Mouse (Mus musculus) CD4-positive, CD25-positive, alpha-beta regulatory T cell, adult 4 months (primary cell): ENCODE data around the gene Gm20489. TPM values are rescaled to one million over a fixed set of nuclear protein-coding genes. Genes with fewer than 3 reads are reported as not detected.

ENCODE experiments used
- ATAC-seq: one replicate; pipeline ENCODE4 v1.8.0; 2017
- polyA plus RNA-seq, 2 experiments: library from polyadenylated mRNA; unstranded; fragments of 100-300 nt; shearing (Covaris generic); gene quantifications; one replicate each; pipeline ENCODE4 v1.2.1; 2017

Gene Gm20489
- under 1 TPM in 1 of 2 experiments, not detected in 1; 0.42 TPM for polyA plus RNA-seq

GRCm38 (mm10) chrX:101268755-101269124 lies at the start of gene Gm20489:
Gene Gm20489, minus strand, starts transcription at chrX:101269023.
- peak; percentile 4 for ATAC-seq

GRCm38 (mm10) chrX:101313625-101314359 lies 45.0 kb upstream of the Gm20489 start:
- no peak for ATAC-seq

GRCm38 (mm10) chrX:101309299-101309698 lies 40.5 kb upstream of the Gm20489 start:
- no peak for ATAC-seq

- no peak for ATAC-seq
Observed at GRCm38 (mm10) chrX:101304646-101305045, 35.8 kb upstream of the Gm20489 start.

- no peak for ATAC-seq
Observed at GRCm38 (mm10) chrX:101301654-101302053, 32.8 kb upstream of the Gm20489 start.

- ATAC-seq = no peak
Observed at GRCm38 (mm10) chrX:101300427-101301030, 31.7 kb upstream of the Gm20489 start.

- no peak for ATAC-seq
Observed at GRCm38 (mm10) chrX:101299473-101300426, 30.9 kb upstream of the Gm20489 start.

GRCm38 (mm10) chrX:101299055-101299454 lies 30.2 kb upstream of the Gm20489 start, which contains the start of gene Nlgn3:
Gene Nlgn3, plus strand, starts transcription at chrX:101299168.
- no peak for ATAC-seq

GRCm38 (mm10) chrX:101290111-101290510 lies 21.3 kb upstream of the Gm20489 start:
- no peak for ATAC-seq

GRCm38 (mm10) chrX:101289037-101289436 lies 20.2 kb upstream of the Gm20489 start:
- no peak for ATAC-seq

- ATAC-seq = no peak
Observed at GRCm38 (mm10) chrX:101288432-101288831, 19.6 kb upstream of the Gm20489 start.

- no peak for ATAC-seq
Observed at GRCm38 (mm10) chrX:101287543-101287942, 18.7 kb upstream of the Gm20489 start.

- ATAC-seq = no peak
Observed at GRCm38 (mm10) chrX:101285953-101286670, 17.3 kb upstream of the Gm20489 start.

- peak; percentile 75 for ATAC-seq
Observed at GRCm38 (mm10) chrX:101285534-101285933, 16.7 kb upstream of the Gm20489 start.

GRCm38 (mm10) chrX:101282813-101283212 lies 14.0 kb upstream of the Gm20489 start:
- no peak for ATAC-seq

GRCm38 (mm10) chrX:101273875-101274738 lies 5.3 kb upstream of the Gm20489 start, which contains the start of gene Med12:
Gene Med12, plus strand, starts transcription at chrX:101274030.
- ATAC-seq = peak; percentile 93

- peak; percentile 33 for ATAC-seq
Observed at GRCm38 (mm10) chrX:101273410-101273809, 4.6 kb upstream of the Gm20489 start.

- ATAC-seq = peak; percentile 92
Observed at GRCm38 (mm10) chrX:101268025-101268754, 633 bp downstream of the Gm20489 start, which contains the start of gene Il2rg. Gene Il2rg, minus strand, starts transcription at chrX:101268255.

- no peak for ATAC-seq
Observed at GRCm38 (mm10) chrX:101266631-101267030, 2.2 kb downstream of the Gm20489 start.

GRCm38 (mm10) chrX:101263892-101264291 lies 4.9 kb downstream of the Gm20489 start, which contains the start of gene Gm614:
Gene Gm614, minus strand, starts transcription at chrX:101263992.
- ATAC-seq = no peak
